Mouse (Mus musculus): ENCODE data around the gene Tmem260.

Gene Tmem260

DNA sequence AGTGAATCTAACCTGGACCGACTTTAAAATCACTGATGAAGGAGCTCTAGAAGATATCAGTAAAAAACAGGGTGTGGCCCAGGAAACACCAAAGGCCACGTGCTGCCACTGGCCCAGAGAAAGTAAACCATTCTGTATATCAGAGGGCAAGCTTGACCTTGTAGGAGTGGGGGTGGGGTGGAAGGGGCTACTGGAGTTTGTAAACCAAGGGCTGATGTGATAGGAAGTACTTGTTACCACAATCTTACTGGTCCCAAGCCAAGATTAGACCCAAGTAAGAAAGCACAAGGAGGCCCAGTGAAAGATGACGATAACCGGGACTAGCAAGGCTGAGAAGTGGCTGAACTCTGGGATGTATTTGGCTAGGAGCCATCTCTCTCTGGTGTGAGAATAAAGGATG, 113.1 kb downstream of the Tmem260 start:
- no peak for DNase-seq

DNA sequence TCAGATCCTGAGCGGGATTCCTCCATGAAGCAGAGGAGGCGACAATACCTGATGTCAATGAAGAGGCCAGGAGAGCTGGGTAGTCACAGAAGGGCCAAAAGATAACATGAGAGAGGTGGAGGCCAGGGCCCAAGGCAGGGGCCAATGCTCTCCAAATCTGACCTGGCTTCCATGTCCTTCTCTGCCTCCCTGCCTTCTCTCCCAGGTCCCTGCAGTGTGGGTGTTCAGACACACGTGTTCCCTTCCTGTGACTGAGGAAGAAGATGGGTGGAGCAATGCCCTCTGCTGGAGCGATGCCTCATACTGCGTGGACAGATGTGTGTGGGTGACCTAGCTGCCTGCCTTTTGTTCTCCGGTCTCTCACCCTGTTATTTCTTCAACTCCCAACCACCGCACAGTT, 113.8 kb downstream of the Tmem260 start:
- no peak for DNase-seq

DNA sequence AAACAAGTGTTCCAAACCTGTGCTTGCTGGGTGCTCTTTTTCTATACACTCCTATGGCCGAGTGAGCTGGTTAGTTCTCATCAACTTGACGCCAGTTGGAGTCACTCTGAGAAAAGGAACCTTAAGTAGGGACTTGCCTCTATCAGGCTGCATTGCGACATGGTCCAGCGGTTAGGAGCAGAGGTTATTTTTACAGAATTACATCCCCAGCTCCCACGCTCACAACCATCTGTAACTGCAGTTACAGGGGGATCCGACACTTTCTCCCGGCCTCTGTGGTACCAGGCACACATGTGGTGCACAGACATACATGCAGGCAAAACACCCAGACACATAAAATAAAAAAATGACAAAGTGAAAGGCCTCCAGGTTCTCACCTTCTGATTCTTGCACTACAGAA, 120.7 kb downstream of the Tmem260 start:
- DNase-seq = no peak
